Mouse (Mus musculus): ENCODE data around the gene Fbrsl1.

- peak; percentile 72 for TF ChIP-seq CTCF (IDR thresholded peaks at IDR 0.05; ENCODE audit: extremely low read depth, insufficient read depth, low read length)
- TF ChIP-seq POLR2A (IDR thresholded peaks at IDR 0.05; ENCODE audit: extremely low read depth, insufficient read depth, low read length): no peak
Measured at GRCm38 (mm10) chr5:110429045-110429444, 19.3 kb downstream of the Fbrsl1 start.

All from cortical plate, adult 2 months (tissue).